Mouse (Mus musculus) adrenal gland, postnatal 14 days (tissue): ENCODE measurements around the gene Slc6a20b. TPM values are rescaled to one million over a fixed set of nuclear protein-coding genes. Genes with fewer than 3 reads are reported as not detected.
"Not testable (repeated sequence)": the region's sequence is repeated elsewhere in the genome, so short reads cannot be mapped to it uniquely, and the experiment has no call there.

Experiments used
- DNase-seq: peaks from one replicate; pipeline ENCODE4 v3.0.0; 2021; ENCODE audit warnings: mixed read lengths
- long read RNA-seq, 2 experiments: library from polyadenylated mRNA; stranded (forward); transcript quantifications; one replicate each; pipeline ENCODE4 v2.0.0; 2021
- total RNA-seq: library from RNA; stranded (reverse); gene quantifications from 2 replicates; pipeline ENCODE4 v1.2.3, GENCODE M21; 2021

Gene Slc6a20b
- not detected in 2 replicates for total RNA-seq
- long read RNA-seq, experiment 1, partial matches to known transcripts = 0 of 1 reads
- long read RNA-seq, experiment 1, other reads (novel, unspliced or antisense) = 1 of 1 reads
- long read RNA-seq, experiment 2 = 0 reads

- no peak for DNase-seq
Measured at GRCm38 (mm10) chr9:123632281-123632680, at the start of gene Slc6a20b. Gene Slc6a20b, minus strand, starts transcription at chr9:123632565.

- no peak for DNase-seq
Measured at GRCm38 (mm10) chr9:123679198-123679597, 46.8 kb upstream of the Slc6a20b start.

GRCm38 (mm10) chr9:123678327-123679105 lies 46.2 kb upstream of the Slc6a20b start, which contains the start of the genes Ccr9 and Slc6a20a:
Gene Ccr9, plus strand, starts transcription at chr9:123678439.
Gene Slc6a20a, minus strand, starts transcription at chr9:123678885.
- peak; percentile 22 for DNase-seq

DNA sequence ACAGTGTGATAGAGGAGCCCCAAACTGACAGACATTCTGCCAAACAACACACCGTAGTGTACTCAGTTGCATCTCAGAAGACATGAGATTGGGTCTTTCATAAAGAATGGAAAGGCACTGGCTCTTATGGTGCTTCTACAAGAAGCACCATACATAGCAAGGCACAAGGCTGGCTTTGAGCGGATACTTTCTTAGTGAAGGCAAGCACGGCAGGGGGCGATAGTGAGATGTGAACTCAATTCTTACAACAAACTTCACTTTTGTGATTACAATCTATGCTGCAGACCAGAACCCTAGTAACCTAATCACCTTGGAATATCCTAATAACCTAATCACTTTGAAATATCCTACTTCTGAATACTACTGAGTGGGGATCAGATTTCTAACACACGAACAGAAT lies 33.3 kb upstream of the Slc6a20b start:
- peak; percentile 36 for DNase-seq

GRCm38 (mm10) chr9:123659986-123660676 lies 27.8 kb upstream of the Slc6a20b start:
- DNase-seq = not testable (repeated sequence)

GRCm38 (mm10) chr9:123658981-123659380 lies 26.6 kb upstream of the Slc6a20b start:
- DNase-seq = no peak

GRCm38 (mm10) chr9:123657457-123657856 lies 25.1 kb upstream of the Slc6a20b start:
- no peak for DNase-seq

GRCm38 (mm10) chr9:123651369-123651768 lies 19.0 kb upstream of the Slc6a20b start:
- no peak for DNase-seq

DNA sequence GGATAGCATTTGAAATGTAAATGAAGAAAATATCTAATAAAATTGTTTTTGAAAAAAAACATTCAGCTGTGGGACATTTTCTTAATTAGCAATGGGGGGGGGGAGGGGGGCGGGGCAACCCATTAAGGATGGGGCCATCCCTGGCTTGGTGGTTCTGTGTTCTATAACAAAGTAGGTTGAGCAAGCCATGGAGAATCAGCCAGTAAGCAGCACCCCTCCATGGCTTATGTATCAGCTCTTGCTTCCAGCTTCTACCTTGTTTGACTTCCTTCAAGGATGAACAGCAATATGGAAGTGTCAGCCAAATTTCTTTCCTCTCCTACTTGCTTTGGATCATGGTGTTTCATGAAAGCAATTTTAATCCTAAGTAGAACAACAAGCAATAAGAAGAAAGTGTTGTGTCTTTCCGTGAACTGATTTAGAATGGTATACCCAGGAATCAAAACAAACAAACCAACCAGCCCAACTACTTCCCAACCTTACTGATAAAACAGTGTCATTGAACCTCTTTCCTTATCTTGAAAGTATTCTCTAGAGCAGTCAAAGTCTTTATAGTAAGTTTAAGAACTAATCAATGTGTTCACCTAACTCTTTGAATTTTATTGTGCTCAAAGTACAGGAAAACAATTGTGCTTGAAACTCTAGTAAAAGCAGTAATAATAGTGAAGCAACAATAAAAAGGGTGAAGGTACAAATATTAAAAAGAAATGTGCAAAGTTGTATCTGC lies 17.6 kb upstream of the Slc6a20b start:
- no peak for DNase-seq

- no peak for DNase-seq
Measured at GRCm38 (mm10) chr9:123640106-123640505, 7.7 kb upstream of the Slc6a20b start.

DNA sequence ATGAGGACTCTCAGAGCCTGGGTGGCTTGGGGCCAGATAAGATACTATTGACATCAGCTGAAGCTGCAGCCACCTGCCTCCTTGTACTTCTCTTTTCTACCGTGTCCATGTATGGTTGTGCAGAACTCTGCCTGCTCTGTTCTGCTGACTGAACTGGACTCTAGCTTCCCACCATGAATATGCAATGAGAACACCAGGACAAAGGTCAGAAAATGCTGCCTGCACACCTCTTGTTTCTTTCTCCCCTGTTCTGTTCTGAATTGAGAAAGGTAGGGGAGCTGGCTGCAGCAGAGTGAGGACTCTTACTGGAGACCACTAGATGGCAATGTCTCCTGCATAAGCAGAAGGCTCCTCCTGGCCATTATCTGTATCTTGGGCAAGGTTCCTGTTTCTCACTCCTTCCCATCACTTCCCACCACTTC lies 6.3 kb upstream of the Slc6a20b start:
- DNase-seq = peak; percentile 34

GRCm38 (mm10) chr9:123638231-123638630 lies 5.9 kb upstream of the Slc6a20b start:
- peak; percentile 37 for DNase-seq

DNA sequence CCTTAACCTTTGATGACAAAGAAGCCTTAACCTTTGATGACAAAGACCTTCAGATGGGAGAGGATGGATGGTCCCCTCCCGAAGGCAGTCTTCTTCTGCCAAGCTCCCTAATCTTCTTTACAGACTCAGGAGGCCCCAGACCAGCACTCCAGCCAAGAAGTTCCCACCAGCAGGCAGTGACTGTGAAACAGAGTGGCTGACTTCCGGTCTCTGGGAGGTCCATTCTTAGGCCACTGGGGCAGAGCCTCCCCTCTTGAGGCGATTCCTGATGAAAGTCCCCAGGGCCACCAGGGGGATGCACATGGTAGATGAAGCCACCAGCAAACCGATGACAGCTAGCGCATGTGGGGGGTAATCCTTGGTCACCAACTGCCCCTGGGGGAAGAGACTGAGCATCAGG lies 4.4 kb upstream of the Slc6a20b start:
- DNase-seq = no peak

DNA sequence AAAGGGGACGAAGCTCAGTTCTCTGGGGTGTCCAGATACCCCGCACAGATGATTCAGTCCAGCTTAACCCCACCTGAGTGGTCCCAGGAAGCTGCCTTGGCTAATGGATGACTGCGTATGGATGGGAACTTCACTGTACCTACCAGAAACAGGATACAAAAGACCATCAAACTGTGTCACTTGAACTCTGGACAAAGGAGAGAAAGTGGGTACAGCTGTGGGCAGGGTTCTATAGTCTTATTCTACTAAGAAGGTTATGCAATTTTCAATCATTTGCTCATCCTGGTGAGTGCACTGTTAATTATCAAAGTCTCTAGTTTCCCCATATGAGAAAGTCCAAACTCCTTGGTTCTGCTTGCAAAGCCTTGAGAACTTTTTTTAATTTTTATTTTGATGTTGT lies 628 bp upstream of the Slc6a20b start:
- DNase-seq = no peak

GRCm38 (mm10) chr9:123631666-123632065 lies 699 bp downstream of the Slc6a20b start:
- DNase-seq = no peak

DNA sequence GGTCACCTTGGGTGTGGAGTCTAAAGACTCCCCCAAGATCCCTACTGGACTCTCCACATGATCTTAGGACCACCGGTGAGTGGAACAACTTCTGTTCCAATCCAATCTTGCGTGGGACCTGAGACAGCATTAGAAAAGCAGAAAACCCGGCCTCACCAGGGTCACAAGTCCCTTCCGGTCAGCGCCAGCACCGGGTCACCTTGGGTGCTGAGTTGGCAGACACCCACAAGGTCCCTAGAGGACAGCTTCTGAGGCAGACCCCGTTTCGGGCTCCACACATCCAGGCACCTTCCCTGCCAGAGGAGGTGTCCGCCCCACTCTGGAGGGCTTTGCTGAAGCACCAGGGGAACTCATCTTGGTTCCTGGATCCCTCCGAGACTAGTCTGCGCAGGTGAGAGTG lies 6.5 kb downstream of the Slc6a20b start:
- no peak for DNase-seq

- no peak for DNase-seq
Measured at GRCm38 (mm10) chr9:123624741-123625140, 7.6 kb downstream of the Slc6a20b start.

- no peak for DNase-seq
Measured at GRCm38 (mm10) chr9:123620311-123621098, 11.9 kb downstream of the Slc6a20b start.

GRCm38 (mm10) chr9:123601529-123601928 lies 30.8 kb downstream of the Slc6a20b start:
- DNase-seq = no peak

GRCm38 (mm10) chr9:123597376-123597775 lies 35.0 kb downstream of the Slc6a20b start:
- no peak for DNase-seq

DNA sequence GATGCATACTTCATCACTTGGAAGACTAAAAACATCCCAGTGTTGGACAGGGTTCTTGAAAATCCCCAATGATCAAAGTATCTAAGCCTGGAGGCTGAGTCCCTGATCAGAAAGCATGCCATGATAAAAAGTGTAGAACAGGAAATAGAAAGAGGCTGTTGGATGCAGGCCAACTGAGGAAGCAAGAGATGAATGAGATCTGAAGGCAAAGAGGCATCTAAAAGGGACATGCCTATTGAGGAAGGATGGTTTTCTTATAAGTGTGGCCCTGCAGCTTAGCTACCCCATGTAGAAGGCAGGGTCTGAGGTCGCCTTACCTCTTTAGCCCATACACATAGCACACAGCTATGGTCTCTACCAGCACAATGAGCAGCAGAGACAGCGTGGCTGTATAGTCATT lies 35.5 kb downstream of the Slc6a20b start:
- DNase-seq = no peak

GRCm38 (mm10) chr9:123595194-123595593 lies 37.2 kb downstream of the Slc6a20b start:
- no peak for DNase-seq
